Mouse (Mus musculus) embryonic facial prominence, embryonic 11.5 days (tissue): ENCODE results near the gene Rab21. TPM values are rescaled to one million over a fixed set of nuclear protein-coding genes. Genes with fewer than 3 reads are reported as not detected.
"Not testable (repeated sequence)": the region's sequence is repeated elsewhere in the genome, so short reads cannot be mapped to it uniquely, and the experiment has no call there.

ENCODE experiments used
- ATAC-seq: fragments of 200-750 bp; cut with Nextera tagmentation; replicated peaks from 2 replicates; pipeline ENCODE4 v1.8.0; 2017; ENCODE audit warnings: low read depth; ENCODE audit not compliant: insufficient number of reproducible peaks, low FRiP score, low TSS enrichment
- DNase-seq: peaks from one replicate; pipeline ENCODE4 v3.0.0-alpha.2; 2015; ENCODE audit warnings: low spot score
- H3K27ac ChIP-seq: fragments of 300-500 bp; sonication (generic); replicated peaks from 2 replicates; pipeline ENCODE4 v1.5.1; 2014; ENCODE audit warnings: mild to moderate bottlenecking, low read depth, low read length, control low read depth
- H3K27me3 ChIP-seq: fragments of 300-500 bp; sonication (generic); 2 replicates; pipeline ENCODE4 v1.6.1; 2014; ENCODE audit warnings: mild to moderate bottlenecking, low read length, moderate library complexity, mixed read lengths; ENCODE audit not compliant: control insufficient read depth, insufficient read depth
- H3K36me3 ChIP-seq: fragments of 300-500 bp; sonication (generic); replicated peaks from 2 replicates; pipeline ENCODE4 v1.6.1; 2014; ENCODE audit warnings: low read depth, mild to moderate bottlenecking, low read length, moderate library complexity, mixed read lengths; ENCODE audit not compliant: control insufficient read depth, insufficient read depth
- H3K4me1 ChIP-seq: fragments of 300-500 bp; sonication (generic); 2 replicates; pipeline ENCODE4 v1.6.1; 2014; ENCODE audit warnings: low read length, mixed read lengths; ENCODE audit not compliant: control insufficient read depth, insufficient read depth
- H3K4me2 ChIP-seq: fragments of 300-500 bp; sonication (generic); 2 replicates; pipeline ENCODE4 v1.6.1; 2014; ENCODE audit warnings: low read depth, mild to moderate bottlenecking, control low read depth, low read length, moderate library complexity
- H3K4me3 ChIP-seq: fragments of 300-500 bp; sonication (generic); 2 replicates; pipeline ENCODE4 v1.5.1; 2014; ENCODE audit warnings: low read depth, low read length, control low read depth
- H3K9ac ChIP-seq: fragments of 300-500 bp; sonication (generic); replicated peaks from 2 replicates; pipeline ENCODE4 v1.6.1; 2014; ENCODE audit warnings: mild to moderate bottlenecking, control low read depth, low read length
- H3K9me3 ChIP-seq: fragments of 300-500 bp; sonication (generic); replicated peaks from 2 replicates; pipeline ENCODE4 v1.6.1; 2016; ENCODE audit warnings: mild to moderate bottlenecking, low read length, inconsistent platforms, mixed read lengths; ENCODE audit not compliant: control insufficient read depth
- WGBS: fragments of 180-500 bp; shearing (Covaris S2); extraction: QIAGEN DNeasy Blood & Tissue Kit; methylation state at CpG from one replicate; pipeline ENCODE4 v1.1.7; 2014; 5-methylcytosine and 5-hydroxymethylcytosine counted together
- polyA plus RNA-seq: library from polyadenylated mRNA; unstranded; fragments of >200 nt; fragmentation: Nextera tagmentation; extraction: Ambion mirVana; gene quantifications from 2 replicates; pipeline ENCODE4 v1.2.1, GENCODE M21; 2014

The Rab21 gene
- polyA plus RNA-seq, 1 experiment from 2014 or later: 15.0 TPM

GRCm38 (mm10) chr10:115321317-115322035 lies 6.1 kb upstream of the Rab21 start:
- WGBS: 75% methylated on average over 5 of the region's 5 CpGs
- no peak for ATAC-seq
- Histone ChIP-seq H3K27me3 (no peaks in the 10 kb centered on the region), H3K4me2 (no peak overlapping the region), H3K9me3 (no peaks in the 10 kb centered on the region), H3K9ac (no peak overlapping the region), H3K4me1 (no peaks in the 10 kb centered on the region), H3K36me3 (no peaks in the 10 kb centered on the region), H3K27ac (no peak overlapping the region), H3K4me3 (no peak overlapping the region)
- no peak for DNase-seq

GRCm38 (mm10) chr10:115318388-115318787 lies 3.0 kb upstream of the Rab21 start:
- not testable (repeated sequence) for H3K27me3 ChIP-seq, H3K4me1 ChIP-seq, H3K4me3 ChIP-seq, H3K4me2 ChIP-seq, H3K36me3 ChIP-seq, H3K9me3 ChIP-seq, H3K9ac ChIP-seq, ATAC-seq, H3K27ac ChIP-seq, DNase-seq
- 59% methylated on average over 3 of the region's 3 CpGs for WGBS

DNA sequence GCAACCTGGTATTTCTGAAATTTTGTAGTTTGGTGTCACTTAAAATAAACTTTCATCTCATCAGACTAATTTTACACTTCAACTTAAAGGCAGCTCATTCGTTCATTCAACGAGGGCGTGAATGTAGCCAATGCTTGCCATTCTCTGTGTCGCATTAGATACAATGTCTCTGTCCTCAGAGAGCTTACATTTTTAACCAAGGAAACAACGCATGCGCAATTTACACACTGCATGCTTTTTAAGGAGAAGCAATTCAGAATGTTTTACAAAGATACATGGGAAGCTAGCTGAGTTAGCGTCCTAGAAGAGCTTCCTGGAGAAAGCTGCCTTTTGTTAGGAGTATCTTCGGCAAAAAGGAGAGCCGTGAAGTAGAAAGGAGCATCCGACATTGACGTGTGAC lies 919 bp upstream of the Rab21 start:
- Histone ChIP-seq H3K4me2 (peak overlapping the region; percentile 76; the same call in 1 of the 2 replicates), H3K27me3 (no peaks in the 10 kb centered on the region), H3K36me3 (no peaks in the 10 kb centered on the region), H3K27ac (no peak overlapping the region), H3K9me3 (no peaks in the 10 kb centered on the region), H3K9ac (peak overlapping the region; percentile 87; the same call in 1 of the 2 replicates), H3K4me3 (peak overlapping the region; percentile 85; the same call in 1 of the 2 replicates), H3K4me1 (no peaks in the 10 kb centered on the region; the same call in 1 of the 2 replicates)
- 62% methylated on average over 11 of the region's 11 CpGs for WGBS
- ATAC-seq (no peak), DNase-seq (peak; percentile 17)

DNA sequence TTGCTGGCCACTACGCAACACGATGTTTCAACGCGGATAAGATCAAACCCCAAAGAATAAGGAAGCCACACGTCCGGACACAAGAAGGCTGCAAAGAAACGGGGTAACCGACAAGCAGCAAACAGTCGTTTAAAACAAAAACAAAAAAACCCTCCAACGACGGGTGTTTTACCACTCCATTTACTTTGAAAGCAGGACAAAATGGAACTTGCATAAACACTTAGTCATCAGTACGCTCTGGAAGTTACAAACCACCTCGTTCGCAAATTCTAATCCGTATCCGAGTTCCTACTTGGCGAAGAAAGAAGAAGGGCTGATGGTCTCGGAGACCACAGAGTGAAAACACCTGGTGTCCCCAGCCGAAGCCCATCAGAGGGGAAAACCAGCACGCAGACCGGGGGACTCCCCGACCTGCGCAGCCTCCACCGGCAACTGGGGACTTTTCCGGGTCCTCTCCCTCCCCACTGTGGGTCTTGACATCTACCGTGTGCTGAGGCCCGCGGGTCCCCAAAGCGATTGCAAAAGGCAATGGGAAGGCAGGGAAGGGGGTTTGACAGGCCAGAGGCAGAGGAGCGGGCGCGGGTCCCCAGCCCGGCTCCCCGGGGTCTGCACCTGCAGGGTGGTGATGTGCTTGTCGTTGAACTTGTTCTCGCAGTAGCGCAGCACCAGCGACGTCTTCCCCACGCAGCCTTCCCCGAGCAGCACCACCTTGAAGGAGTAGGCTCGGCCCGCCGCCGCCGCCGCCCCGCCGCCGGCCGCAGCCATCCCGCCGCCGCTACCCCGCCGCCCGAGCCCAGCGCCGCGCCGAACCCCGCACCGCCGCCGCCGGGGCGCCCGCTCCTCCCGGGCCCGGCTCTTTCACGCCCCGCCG lies 577 bp downstream of the Rab21 start:
- Histone ChIP-seq H3K27me3 (no peaks in the 10 kb centered on the region), H3K36me3 (no peaks in the 10 kb centered on the region), H3K4me3 (peak overlapping the region; percentile 85), H3K4me1 (no peaks in the 10 kb centered on the region; the same call in 1 of the 2 replicates), H3K4me2 (peak overlapping the region; percentile 86), H3K9ac (peak overlapping the region; percentile 87), H3K9me3 (no peaks in the 10 kb centered on the region), H3K27ac (peak overlapping the region; percentile 87)
- ATAC-seq (peak; percentile 61), DNase-seq (peak; percentile 19)
- WGBS: 3% methylated on average over 50 of the region's 73 CpGs

DNA sequence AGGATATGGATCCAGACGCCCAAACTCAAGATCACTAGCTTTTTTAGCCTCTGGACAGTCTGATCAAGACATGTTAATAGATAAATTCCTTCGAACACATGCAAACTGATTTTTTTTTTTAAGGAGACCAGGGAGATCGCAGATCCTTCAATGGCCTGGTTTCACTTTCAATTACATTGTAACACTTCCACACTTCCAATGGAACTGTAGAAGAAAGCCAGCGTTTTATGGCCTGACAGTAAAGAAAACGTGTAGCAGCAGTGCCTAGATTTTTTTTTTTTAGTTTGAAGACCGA lies 1.2 kb downstream of the Rab21 start:
- DNase-seq (no peak), ATAC-seq (no peak)
- Histone ChIP-seq H3K36me3 (no peaks in the 10 kb centered on the region), H3K27me3 (no peaks in the 10 kb centered on the region), H3K27ac (no peak overlapping the region), H3K4me3 (peak overlapping the region; percentile 85), H3K9ac (peak overlapping the region; percentile 15; the same call in 1 of the 2 replicates), H3K9me3 (no peaks in the 10 kb centered on the region), H3K4me2 (peak overlapping the region; percentile 86), H3K4me1 (no peaks in the 10 kb centered on the region; the same call in 1 of the 2 replicates)
- WGBS: 36% methylated on average over 6 of the region's 6 CpGs

DNA sequence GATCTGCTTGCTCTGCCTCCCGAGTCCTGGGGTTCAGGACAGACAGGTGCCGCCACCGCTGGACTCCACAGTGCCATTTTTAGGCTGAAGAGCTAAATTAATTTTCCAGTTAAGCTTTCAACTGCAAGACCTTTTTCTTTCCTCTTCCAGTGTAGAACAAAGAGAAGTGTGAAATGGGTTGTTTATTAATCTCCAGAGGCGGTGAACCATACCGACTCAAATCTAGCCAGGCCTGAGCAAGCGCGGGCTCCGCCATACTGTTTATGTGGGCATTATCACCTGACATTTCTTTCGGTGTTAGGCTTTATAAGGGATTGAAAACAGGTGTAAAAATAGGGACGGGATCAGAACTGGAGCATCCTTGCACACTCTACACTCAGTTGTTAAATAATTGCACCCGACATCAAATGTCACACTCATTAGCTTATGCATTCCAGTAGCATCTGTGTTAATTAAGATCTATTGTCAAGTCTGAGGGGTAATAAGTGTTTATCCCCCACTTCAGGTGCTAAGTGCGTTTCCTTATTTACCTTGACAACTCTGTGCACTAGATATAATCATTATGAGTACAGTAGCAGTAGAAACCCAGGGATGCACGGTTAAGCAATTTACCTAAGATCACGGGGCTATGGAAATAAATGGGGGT lies 1.6 kb downstream of the Rab21 start:
- H3K9ac ChIP-seq: peak overlapping the region; percentile 15; the same call in 1 of the 2 replicates
- H3K36me3 ChIP-seq: no peaks in the 10 kb centered on the region
- no peaks in the 10 kb centered on the region; the same call in 1 of the 2 replicates for H3K4me1 ChIP-seq
- ATAC-seq: no peak
- no peak overlapping the region for H3K27ac ChIP-seq
- H3K9me3 ChIP-seq: no peaks in the 10 kb centered on the region
- 86% methylated on average over 14 of the region's 14 CpGs for WGBS
- peak overlapping the region; percentile 86 for H3K4me2 ChIP-seq
- H3K27me3 ChIP-seq: no peaks in the 10 kb centered on the region
- DNase-seq: no peak
- peak overlapping the region; percentile 85 for H3K4me3 ChIP-seq

DNA sequence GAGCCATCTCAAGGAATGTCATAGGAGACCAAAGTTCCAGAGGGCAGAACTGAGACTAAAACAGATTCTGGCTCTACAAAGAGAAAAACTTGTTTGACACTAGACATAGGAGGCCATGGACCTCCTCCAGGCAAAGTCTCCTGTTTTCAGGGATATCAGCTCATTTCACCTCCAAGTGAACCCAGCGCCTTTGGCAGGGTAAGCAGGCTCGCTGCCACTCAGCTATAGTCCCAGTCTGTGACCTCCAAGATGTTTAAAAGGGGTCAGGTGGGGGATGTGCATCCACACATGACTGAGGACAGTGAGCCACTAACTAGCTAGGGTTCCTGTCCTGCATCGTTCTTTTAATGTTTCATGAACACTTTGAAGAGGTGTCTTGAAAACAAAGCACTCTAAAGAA lies 2.7 kb downstream of the Rab21 start:
- H3K9me3 ChIP-seq: no peaks in the 10 kb centered on the region
- DNase-seq: peak; percentile 13
- no peaks in the 10 kb centered on the region for H3K27me3 ChIP-seq
- 53% methylated on average over 3 of the region's 3 CpGs for WGBS
- H3K4me2 ChIP-seq: no peak overlapping the region
- no peaks in the 10 kb centered on the region for H3K36me3 ChIP-seq
- H3K27ac ChIP-seq: no peak overlapping the region
- H3K4me3 ChIP-seq: no peak overlapping the region
- H3K4me1 ChIP-seq: no peaks in the 10 kb centered on the region; the same call in 1 of the 2 replicates
- no peak overlapping the region for H3K9ac ChIP-seq
- no peak for ATAC-seq
